Mouse (Mus musculus) R1 (cell line): Measurements from ENCODE around the gene Rgr.
A peak's percentile ranks its signal among the peaks of the same experiment; 100 is the strongest.

Source experiments
- DNase-seq: peaks from one replicate; pipeline ENCODE4 v3.0.0-alpha.2; 2018; ENCODE audit warnings: low read depth, low spot score

Rgr gene

GRCm38 (mm10) chr14:37048914-37049410 is at the start of gene Rgr:
Gene Rgr (minus strand): TSS chr14:37048964.
- no peak for DNase-seq

- peak; percentile 87 for DNase-seq
Observed at GRCm38 (mm10) chr14:37097956-37098530, 49.3 kb upstream of the Rgr start, which contains the start of gene Cdhr1. Gene Cdhr1 (minus strand): TSS chr14:37098347.

DNA sequence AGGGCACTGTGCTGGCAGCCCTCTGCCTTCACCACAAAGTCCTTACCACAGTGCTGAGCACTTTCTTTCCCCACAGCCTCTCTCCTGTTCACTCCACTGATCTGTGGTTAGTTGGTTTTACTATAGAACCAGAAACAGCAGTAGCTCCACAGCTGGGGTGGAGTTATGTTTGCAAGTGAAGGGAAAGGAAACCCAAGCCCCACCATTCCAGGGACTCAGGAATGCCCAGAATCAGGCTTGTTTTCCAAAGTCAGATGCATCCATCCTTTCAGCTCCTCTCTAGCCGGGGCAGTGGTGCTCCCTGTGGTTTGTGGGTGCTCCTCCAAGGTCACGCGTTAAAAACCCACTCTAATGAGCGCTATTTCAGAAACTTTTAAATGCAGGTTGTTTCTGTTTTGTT is 46.8 kb upstream of the Rgr start:
- DNase-seq, result peak; percentile 88

DNA sequence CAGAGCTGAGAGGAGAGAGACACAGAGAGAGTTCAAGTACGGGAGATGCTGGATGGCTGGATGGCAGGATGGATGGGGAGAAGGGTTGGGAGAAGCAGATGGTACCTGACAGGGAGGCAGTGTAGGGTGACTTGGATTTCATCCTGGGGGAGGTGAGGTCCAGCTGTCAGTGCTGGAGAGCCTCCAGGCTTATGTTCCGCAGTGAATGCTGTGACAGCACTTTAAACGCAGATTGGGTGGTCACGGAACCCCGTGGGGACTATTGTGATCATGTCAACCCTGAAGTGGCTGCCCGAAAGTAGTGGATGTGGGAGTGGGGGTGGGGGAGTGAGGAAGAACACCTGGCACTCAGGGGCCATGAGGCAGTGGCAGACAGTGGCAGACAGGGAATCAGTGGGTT is 45.7 kb upstream of the Rgr start:
- DNase-seq, result no peak

DNA sequence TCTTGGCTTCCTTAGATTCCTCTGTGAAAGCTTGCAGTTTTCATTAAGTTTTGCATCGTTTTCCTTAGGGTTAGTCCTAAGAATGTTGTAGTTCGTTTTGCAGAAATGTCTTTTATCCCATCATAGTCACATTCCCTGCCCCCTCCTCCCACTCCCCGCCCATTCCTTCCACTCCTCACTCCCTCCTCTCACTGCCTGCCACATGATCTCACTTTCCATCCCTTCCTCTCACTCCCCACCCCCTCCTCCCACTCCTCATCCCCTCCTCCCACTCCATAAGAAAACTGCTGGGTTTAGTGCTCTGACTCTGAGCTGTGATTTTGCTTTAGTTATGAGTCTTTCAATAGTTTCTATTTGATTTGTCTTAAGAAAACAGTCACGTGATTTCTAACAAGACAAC is 35.0 kb upstream of the Rgr start:
- DNase-seq, result no peak

DNA sequence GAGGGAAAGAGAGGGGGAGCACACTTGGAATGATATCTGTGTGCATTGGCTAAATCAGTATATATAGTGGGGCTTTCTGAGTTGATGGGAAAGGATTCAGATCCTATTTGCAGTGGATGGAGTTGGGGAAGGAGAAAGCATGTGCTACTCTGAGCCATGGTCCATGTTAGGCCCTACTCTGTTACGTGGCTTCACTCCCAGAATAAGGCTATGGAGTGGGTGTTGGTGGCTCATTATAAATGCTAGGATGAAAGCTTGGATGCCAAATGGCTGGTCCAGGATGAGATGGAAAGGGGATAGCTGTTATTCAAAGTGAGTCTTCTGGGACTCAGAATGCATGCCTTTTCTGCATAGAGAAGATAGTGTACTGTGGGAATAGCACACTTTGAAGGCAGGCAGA is 32.0 kb upstream of the Rgr start:
- no peak for DNase-seq

DNA sequence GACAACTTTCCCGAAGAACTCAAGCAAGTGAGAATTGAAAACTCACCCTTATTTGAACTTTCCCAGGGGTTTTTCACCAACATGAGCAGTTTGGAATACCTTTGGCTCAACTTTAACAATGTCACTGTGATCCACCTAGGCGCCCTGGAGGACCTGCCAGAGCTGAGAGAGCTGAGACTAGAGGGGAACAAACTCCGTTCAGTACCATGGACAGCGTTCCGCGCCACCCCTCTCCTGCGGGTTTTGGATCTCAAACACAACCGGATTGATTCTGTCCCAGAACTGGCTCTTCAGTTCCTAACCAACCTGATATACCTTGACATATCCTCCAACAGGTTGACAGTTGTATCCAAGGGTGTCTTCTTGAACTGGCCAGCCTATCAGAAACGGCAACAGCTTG is 19.8 kb upstream of the Rgr start:
- DNase-seq, result peak; percentile 72

DNA sequence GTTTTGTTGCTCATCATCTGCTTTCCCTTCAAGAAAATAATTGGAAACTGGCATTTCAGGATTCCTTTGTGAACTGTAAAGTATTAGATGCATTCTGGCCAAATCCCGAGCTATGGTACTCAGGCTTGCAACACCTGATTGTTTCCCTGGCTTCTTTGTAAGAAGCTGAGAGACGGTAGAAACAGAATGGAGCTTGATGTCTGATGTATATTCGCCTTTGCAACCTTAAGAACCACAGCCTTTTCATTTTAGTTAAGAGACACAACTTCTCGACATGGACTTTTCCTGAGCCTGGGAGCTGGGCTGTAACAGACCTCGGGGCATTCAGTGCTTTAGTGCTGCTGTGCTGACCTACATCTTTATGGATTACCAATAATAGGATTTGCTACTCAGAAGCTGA is 18.9 kb upstream of the Rgr start, which contains the start of gene Lrit2:
Gene Lrit2 (plus strand): TSS at position 301 of the 400 bp plus-strand sequence.
- no peak for DNase-seq

DNA sequence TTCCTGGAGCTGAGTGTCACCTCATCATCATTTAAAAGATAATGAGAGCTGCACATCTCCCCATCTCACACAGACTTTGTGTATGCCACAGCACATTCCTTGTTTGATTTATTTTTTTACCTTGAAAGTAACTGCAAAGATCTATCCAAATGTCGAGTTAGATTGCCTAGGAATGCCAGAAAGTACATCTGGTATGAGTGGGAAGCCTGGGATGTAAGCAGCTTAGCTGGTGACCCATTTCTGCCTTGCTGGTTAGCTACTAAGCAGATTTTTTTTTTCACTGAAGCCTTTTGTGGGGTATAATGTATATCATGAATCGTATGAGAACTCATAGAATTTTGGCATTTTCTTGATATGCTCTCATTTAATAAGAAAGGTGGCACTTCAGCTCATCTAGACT is 17.9 kb upstream of the Rgr start:
- DNase-seq, result peak; percentile 10

DNA sequence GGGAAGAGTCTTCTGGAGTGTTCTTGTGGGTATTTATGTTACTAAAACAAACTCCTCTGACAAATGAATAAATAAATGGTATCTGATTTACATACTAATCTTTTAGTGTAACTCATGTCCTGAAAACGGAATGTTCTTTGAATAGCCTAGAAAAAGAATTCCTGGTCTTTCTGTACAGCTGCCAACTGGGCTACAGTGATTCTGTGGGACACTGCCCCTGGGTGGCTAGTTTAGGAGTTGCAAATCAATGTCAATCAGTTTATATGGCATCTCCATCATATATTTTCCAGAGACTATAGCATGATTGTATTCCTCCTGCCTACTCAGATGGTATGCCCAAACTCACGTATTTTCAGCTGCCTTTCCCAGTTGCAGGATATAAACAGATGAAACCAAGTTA is 16.1 kb upstream of the Rgr start:
- no peak for DNase-seq

DNA sequence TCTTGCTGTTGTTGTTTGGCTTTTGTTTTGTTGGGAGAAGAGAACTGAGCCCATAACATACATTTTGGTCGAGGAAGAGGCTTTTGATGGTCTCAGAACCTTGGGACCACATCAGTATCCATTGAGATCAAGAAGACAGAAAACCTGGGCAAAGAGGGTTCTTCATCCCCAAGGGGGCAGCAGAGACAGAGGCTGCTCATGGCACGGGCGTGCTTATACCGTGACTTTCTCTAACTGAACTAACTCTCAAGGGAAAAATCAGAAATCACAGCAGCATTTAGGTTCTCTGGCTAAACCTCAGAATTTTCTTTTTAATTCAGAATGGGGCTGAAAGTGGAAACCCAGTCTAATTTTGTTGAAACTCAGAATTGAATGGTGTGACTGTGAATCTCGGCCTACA is 14.3 kb downstream of the Rgr start:
- no peak for DNase-seq

DNA sequence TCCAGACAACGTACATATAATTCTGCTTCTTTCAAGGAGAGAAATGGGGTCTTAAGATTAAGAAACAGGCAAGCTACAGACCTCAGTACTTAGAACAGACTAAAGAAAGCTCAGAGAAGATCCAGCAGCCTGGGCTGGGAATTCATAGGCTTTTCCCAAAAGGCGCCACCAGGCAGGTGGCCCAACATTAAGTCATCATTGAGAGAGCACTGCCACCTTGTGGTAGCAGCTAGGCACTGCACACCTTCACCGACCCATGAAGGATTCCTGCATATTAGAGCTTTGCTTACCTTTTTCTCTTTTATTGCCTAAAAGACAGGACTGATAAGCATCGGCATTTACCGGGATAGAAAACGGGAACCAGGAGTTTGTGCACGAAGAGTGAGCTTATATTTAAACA is 15.5 kb downstream of the Rgr start:
- DNase-seq, result peak; percentile 64

GRCm38 (mm10) chr14:37032481-37033104 is 16.2 kb downstream of the Rgr start:
- no peak for DNase-seq

GRCm38 (mm10) chr14:37028555-37028954 is 20.2 kb downstream of the Rgr start:
- DNase-seq, result no peak

- DNase-seq, result no peak
Observed at GRCm38 (mm10) chr14:37027951-37028350, 20.8 kb downstream of the Rgr start.

- no peak for DNase-seq
Observed at GRCm38 (mm10) chr14:37027248-37027933, 21.4 kb downstream of the Rgr start.

DNA sequence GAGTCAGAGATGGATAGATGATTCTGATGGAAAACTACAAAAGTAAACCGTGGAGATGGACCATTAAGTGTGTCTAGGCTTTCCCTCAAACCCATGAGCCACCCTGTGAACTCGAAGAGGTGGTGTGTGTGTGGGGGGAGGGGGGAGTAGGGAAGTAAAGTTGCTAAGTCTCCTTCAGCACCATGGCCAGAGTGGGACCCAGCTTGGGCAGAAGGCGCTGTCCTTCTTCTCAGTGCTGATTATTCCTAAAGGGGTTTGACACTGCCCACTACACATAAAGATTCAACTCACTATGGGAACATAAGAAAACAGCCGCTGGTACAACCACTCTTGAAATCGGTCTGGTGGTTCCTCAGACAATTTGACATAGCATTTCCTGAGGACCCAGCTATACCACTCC is 32.9 kb downstream of the Rgr start:
- peak; percentile 41 for DNase-seq

- DNase-seq, result no peak
Observed at GRCm38 (mm10) chr14:37013644-37014043, 35.1 kb downstream of the Rgr start.

- no peak for DNase-seq
Observed at GRCm38 (mm10) chr14:37009686-37010085, 39.1 kb downstream of the Rgr start.

- no peak for DNase-seq
Observed at GRCm38 (mm10) chr14:37006489-37006888, 42.3 kb downstream of the Rgr start.

DNA sequence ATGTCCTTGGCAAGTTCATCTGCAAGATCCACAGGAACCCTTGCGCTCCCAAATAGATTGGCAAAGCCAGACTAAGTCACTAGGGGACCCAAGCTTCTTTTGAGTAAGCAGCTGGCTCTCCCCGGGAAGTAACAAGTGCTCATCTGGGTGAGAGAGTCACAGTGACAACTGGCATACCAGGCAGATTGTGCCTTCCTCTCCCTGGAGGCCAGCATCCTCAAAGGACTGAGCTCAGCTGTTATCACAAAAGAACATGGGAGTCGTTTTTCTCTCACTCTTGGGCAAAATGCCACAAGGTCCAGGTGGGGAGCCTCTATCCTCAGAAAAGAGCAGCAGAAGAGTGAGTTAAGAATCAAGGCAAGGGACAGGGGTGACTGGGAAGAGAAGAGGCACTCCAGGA is 42.9 kb downstream of the Rgr start:
- DNase-seq, result no peak

DNA sequence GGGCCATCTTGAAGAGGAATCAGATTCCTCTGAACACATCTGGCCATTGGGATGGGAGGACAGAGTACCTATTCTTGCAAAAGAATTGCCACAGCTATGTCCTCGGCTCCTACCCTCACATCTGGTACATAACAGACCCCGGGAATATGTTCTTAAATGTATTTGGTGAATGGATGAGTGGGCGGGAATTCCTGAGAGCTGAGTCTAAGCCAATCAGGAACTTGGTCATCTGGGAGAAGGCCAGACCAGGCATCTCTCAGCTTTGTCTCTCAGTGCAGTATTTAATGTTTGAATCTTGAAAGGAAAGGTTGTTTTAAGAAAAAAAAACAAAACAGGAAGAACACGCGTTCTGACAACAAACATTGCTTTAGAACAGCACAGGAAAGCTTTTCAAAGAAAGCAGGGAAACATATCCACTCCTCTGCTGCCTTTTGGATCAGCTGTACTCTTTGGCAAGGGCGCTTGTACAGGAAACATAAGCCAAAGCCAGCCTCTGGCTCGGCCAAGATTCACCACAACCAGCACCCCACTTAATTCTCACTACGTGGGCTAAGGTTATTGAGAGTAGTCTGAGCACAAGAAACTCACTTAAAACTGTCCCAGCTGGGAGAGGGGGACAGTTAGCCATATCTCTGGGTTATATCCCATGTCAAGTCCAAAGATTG is 45.2 kb downstream of the Rgr start:
- no peak for DNase-seq
